Mouse (Mus musculus): Measurements from ENCODE around the gene Foxn3.

Foxn3 gene

DNA sequence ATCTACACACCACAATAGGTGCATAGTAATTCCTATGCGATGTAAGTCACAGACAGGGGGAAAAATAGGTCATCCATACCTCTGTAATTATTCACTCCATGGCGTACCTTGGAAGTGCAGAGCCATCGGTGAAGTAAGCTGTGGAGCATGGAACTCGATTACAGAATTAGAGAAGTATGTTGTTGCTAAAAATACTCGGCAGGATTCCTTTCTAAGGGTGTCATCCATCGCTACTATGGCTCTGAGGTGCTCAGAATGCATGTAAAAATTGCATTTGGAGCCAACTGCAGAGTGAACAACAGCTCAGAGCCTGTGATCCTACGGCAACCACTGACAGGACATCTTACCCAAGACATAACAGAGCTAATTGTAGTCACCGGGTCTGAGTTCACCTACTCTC, 206.7 kb downstream of the Foxn3 start:
- DNase-seq (ENCODE audit: low read depth, low spot score): no peak

DNA sequence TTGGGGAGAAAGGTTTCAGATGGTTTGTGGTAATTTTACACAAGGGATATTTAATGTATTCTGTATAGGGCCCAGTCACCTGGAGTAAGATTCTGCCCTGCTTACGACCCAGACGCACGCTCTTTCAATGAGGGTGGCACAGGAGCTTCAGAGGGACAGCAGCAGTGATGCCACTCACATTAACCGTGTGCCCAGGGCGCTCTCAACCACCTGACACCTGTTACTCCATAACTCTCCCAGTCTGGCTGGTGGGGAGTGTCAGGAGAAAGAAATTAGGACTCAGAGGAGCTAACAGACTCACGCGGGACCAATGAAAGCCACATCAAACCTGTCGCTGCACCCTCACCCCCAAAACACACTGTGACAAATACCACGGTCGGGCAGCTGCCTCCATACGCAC, 209.7 kb downstream of the Foxn3 start:
- no peak for DNase-seq (ENCODE audit: low read depth, low spot score)

DNA sequence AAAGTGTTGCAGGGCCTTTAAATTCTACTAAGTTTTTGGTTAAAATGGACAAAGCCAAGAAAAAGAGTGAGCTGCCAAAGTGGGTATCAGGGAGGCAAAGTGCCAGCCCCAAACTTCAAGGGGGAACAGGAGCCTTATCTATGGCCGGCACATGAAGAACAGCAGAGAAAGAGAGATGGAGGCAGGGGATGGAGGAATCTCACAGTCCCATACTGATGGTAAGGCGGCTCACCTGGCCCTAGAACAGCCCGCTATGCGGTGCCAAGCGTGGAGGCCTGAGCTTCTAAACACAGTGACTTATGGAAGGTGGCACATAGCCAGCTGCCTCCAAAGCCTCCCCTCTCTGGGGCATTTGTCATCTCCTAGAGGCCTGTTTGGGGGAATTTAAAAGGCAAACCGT, 210.8 kb downstream of the Foxn3 start:
- no peak for DNase-seq (ENCODE audit: low read depth, low spot score)

DNA sequence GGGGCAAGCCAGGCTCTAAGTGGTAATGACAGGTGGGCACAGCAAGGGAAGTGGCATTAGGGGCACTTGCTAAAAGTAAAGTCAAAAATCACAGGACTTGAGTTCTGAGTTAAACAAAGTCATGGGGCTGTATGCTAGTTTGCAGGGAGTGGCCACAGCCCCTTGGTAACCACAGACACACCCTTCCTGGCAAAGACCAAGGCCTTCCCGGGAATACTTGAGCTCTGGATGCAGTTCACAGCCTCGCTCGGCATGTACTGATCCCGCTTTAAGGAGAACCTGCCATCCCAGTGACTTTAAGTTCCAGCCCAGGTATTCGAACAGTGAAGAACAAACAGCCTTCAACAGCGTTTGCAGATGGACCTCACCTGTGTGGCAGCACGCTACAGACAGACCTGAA, 211.2 kb downstream of the Foxn3 start:
- DNase-seq (ENCODE audit: low read depth, low spot score): no peak

DNA sequence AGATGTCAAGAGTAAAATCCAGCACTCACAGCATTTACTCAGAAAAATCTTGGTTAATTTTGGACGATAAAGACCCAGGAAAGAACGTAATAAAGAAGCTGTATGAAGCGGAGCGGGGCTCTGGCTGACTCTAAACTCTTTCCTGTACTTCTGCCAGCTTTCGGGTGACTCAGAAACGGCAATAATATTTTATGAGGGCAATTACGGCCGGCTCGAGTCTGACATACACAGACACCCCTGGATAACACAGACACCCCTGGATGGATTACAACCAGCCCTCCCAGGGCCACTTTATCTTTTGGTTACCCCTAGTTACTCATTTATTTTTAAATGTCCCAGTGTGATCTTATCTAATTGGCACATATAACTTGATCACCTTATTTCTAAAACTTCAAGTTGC, 211.7 kb downstream of the Foxn3 start:
- no peak for DNase-seq (ENCODE audit: low read depth, low spot score)

DNA sequence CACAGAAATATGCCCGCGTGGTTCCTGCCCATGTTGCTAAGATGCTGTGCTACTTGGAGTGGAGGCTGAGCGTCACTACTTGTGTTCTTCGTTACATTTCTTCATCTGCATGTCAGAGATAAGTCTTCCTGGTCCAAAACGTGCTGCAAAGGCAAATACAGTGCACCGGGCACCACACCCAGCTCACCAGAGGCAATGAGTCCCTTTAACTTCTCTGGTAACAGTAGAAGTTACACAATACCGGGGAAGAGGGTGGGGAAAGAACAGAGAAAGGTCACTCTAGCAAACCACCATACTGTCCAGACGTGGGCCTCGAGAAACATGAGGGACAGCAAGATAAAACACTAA, 213.8 kb downstream of the Foxn3 start:
- no peak for DNase-seq (ENCODE audit: low read depth, low spot score)

DNA sequence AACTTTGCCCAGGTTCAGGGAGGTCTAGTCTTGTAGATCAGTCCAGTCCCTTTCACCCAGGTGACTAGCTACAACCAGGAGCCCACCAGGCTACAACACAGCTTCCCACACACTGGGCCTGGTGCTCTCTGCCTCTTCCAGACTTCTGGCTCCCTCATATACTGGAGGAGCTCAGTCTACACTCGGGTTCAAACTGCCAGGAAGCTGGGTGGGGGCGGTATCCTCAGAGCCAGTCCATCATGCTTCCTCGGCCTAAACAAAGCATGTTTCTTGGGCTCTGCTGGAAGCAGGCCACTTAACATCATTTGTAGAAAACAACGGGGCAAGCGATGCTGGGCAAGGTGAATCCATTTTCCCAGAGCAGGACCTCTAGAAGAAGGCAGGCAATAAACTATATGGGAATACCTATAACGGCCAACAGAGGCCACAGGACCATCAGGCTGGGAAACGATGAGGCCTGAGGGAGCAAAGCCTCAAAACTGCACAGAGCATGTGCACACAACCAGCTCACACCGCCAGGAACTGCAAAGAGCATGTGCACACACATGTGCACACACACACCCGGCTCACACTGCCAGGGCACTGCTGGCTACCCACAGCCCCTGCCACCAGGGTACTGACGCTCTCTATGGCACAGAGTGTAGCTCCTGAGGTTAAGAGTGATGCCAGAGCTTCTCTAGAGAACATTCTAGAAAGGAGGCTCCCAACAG, 214.3 kb downstream of the Foxn3 start:
- DNase-seq (ENCODE audit: low read depth, low spot score): no peak

DNA sequence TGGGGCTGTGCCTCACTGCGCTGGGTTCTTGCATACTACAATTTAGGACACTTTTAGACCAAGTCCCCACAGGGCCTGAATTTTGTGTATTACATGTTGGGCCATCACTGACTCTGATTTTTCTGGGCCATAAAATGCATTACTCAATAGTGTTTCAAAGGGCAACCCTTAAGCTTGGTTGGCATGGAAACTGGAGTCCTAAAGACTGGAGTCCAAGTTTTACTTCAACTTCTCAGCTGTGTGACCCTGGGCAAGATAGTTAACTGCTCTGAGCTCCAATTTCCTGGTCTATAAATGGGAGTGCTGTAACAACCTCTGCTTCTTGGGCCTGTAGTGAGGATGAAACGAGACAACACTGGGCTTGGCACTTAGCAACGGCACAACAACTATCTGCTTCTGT, 215.9 kb downstream of the Foxn3 start:
- no peak for DNase-seq (ENCODE audit: low read depth, low spot score)

DNA sequence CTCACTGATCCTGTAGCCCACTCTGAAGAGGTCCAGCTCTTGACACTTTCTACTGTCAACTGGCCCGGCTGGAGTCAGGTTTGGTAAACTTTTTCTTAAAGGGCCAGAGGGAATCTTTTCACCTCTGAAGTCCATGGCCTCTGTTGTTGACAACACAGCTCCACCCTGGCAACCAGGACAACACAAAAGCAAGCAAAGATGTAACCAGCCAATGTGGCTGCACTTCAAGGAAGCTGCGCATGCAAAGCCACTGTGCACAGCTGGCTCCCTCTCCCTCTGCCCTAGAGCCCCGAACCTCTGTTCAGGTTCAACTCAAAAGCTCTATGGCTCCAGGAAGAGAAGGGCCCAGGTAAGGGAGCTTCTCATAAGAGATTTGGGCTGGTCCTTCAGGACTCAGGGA, 216.4 kb downstream of the Foxn3 start:
- no peak for DNase-seq (ENCODE audit: low read depth, low spot score)

DNA sequence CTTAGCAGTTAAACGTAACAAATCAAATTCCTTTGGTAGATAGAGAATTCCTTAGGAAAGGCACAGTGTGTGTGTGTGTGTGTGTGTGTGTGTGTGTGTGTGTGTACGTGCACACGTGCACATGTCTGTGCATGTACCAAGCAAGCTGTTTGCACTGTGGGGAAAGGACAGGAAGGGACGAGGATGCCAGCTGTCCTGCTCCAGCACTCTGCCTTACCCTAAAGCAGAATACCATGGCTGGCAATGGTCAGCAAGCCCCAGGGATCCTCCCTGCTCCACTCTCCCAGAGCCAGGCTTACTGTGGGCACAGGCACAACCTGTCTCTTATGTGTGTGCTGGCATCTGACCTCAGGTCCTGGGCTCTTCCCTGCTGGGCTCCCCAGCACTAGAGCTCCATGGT, 218.1 kb downstream of the Foxn3 start:
- DNase-seq (ENCODE audit: low read depth, low spot score): no peak

DNA sequence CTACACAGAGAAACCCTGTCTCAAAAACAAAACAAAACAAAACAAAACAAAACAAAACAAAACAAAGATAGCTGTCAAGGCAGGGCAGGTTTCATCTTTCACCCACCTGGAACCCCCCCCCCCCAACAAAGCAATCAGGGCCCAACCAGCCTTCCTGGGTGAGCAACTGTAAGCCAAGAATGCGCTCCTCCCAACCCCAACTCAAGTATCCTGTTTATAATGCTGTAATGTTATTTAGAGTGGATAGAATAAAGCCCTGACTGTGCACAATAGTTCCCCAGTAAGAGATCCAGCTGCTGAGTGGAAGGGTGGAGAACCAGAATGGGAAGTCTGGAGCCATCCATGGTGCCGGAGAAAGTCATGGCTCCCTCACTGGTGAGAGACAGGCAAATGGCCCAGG, 220.0 kb downstream of the Foxn3 start:
- DNase-seq (ENCODE audit: low read depth, low spot score): no peak

DNA sequence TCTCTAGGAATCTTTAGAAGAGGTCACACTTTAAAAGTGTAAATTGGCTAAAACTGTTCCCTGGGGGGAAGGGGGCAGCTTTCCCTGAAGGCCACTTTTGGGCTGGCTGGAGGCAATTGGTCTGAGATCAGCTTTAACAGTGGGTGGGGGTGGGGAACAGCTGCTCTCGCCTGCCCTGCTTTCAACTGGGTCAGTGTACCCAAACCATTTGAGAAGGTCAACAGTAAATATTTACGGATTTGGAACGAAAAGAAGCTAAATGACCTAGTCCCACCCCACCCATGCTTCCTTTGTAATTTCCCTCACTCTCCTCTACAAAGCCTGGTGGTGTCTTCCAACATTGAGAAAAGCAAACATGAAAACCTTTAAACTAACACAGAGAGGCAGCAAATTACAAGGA, 221.2 kb downstream of the Foxn3 start:
- DNase-seq (ENCODE audit: low read depth, low spot score): no peak

DNA sequence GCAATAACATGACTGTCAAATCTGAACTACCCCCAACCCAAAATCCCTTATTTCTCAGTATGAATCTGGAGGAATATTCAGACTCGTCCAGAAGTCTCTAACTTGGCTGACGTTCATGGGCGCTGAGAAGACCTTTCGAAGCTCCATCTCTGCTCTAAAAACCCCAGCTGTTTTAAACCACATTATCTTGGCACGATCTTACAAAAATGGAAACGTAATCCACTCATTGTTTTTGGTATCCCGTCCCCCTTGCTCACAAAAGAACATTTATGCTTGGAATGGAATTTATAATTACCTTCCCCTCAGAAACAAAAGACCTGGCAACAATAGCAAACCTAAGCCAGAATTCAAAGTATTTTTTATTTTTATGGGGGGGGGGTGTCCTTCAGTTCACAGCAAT, 221.6 kb downstream of the Foxn3 start:
- DNase-seq (ENCODE audit: low read depth, low spot score): no peak

DNA sequence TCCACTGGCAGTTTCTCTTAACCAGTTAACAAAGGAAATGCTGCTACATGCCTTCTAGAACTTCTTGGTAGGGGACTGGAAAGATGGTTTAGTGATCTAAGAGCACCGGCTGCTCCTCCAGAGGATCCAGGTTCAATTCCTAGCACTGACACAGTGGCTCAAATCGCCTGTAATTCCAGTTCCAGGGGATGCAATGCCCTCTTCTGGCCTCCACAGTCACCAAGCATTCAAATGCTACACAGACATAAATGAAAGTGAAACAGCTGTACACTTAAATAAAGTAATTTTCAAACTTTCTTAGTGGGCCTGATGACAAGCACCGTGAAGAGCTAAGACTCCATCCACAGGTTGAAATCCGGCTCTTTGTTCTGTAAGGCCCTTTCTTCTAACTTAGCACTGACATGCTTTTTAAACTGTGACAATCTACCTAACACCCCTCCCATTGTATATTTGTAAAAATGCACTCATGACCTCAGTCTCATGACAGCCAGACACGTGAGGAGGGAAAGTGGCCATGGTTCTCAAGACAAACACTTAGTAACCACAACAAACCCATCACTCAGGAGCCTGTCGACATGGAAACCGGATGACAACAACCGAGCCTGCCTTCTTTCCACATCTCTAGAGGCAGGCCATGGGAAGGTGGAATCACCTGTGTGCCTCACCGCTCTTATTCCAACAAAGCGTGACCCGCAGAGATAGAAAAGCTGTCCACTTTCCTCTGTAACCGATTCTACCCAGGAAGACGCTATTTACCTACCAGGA, 222.8 kb downstream of the Foxn3 start:
- DNase-seq (ENCODE audit: low read depth, low spot score): no peak

DNA sequence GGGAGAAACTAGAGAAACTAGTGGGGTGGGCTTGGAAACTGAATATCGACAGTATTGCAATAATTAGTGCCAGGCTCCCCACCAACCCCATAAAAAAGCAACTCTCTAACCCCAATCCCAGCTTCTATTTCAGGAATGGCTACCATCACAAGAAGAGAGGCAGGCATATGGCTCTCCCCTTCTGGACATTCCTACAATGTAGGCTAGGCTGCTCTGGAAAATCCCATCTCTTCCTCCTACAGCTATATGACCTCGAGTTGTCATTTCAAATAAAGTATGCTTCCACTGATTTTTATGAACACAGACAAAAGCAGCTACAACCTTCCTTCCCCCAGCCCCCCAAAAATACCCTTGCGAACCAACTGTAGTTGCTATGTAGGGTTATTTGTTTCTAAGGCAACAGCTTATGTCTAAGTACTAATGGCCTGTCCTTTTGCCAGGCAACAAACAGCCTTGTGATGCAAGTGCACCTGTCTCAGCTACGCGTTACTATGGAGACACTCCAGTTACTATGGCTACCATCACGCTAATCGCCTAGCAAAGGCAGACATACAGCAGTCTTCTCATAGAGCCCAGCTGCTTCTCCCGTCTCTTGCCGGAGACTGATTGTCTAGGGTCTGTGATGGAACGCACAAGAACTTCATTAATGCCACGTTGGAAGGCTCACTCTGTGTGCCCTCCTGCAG, 223.6 kb downstream of the Foxn3 start:
- DNase-seq (ENCODE audit: low read depth, low spot score): peak; percentile 93

DNA sequence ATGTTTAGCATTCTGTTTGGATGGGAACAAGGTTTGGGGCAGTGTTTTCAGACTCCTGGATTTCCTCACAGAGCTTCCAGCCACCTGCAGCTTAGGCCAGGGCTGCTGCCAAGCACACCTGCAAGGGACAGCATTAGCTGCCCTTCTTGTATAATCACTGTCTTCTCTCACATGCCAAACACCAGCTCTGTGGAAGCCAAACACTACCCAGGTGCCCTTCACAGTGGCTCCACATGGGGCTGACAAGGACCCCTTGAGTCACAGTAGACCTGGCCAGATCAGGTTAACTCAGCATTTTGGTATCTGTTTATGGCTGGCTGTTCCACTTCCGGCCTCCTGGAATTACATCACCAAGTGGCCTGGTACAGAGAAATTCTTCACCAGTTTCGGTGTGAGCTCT, 224.6 kb downstream of the Foxn3 start:
- DNase-seq (ENCODE audit: low read depth, low spot score): no peak

DNA sequence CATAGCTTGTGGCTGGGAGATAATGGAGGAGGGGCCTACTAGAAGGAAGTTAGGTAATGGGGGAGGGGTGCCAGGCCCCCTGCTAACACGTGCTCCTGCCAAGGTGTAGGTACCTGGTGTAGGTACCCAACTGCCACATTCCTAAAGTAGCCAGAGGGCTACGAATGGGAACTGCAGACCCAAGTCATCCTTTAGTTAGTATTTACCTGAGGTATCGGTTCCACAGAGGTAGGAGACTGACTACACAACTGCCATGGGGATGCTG, 226.3 kb downstream of the Foxn3 start:
- DNase-seq (ENCODE audit: low read depth, low spot score): no peak

DNA sequence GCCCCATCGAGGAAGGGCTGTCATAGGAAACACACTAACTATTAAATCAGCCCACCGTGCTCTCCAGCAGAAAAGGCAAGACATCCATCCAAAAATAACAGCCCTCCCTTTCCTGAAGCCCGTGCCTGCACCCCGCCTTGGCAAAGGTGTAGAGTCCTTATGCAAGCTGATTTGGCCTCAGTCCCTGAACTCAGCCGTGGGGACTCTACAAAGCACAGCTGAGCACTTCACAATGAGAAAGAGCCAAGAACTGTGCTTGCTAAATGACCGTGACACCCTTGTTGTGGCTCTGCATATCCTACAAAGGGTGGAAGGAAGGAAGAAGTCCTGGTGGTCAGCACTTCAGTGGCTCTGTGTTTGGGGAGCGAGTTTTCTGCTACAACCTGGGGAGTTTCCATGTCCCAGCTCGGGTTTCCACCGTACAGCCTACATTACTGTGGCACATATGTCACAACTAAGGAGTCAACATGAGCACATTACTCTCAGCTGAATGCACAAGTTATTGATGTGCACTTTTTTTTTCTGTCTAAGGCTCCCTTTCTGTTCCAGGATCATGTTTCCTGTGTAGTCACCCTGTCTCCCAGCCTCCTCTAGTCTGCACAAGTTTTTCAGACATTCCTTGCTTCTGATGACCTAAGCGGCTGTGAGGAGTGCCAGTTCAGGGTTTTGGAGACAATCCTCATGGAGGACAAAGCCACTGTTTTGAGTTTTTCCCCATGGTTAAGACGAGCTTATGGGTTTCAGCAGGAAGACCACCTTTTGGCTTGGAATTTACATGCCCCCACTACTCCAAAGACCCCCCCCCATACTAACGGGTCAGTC, 226.8 kb downstream of the Foxn3 start:
- no peak for DNase-seq (ENCODE audit: low read depth, low spot score)

DNA sequence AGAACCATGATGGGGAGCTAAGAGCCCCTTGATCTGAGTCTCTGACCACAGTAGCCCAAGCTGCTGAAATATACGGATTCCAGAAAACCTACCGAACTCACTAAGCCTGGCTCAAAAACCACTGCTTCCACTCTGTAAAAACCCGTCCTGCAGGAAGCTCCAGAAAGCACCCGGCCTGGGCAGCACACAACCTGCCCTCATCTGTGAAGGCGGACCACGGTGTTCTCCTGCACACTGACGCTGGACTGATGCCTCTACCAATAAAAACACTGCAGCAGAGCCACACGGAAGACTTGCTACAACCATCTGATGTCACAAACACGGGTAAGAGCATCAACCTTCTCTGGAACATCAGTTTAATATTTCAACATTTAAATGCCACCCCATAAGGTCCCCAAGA, 227.8 kb downstream of the Foxn3 start:
- DNase-seq (ENCODE audit: low read depth, low spot score): no peak

DNA sequence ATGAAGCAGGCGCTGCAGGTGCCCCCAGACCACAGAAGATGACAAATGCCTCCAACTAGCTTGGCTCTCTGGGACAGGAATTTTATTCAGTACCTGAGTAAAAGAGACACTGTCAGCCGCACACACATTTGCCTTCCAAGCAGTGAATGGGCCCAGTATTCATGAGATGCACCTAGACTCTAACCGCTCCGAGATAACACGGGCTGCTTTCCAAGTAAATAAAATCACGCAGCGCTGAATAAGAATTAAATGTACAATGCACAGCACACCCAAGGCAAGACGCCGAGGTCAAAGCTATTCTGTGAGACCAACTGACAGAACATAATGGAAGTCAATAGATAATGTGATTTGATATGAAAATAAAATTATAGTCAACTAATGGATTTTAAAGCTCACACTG, 229.4 kb downstream of the Foxn3 start:
- DNase-seq (ENCODE audit: low read depth, low spot score): no peak

DNA sequence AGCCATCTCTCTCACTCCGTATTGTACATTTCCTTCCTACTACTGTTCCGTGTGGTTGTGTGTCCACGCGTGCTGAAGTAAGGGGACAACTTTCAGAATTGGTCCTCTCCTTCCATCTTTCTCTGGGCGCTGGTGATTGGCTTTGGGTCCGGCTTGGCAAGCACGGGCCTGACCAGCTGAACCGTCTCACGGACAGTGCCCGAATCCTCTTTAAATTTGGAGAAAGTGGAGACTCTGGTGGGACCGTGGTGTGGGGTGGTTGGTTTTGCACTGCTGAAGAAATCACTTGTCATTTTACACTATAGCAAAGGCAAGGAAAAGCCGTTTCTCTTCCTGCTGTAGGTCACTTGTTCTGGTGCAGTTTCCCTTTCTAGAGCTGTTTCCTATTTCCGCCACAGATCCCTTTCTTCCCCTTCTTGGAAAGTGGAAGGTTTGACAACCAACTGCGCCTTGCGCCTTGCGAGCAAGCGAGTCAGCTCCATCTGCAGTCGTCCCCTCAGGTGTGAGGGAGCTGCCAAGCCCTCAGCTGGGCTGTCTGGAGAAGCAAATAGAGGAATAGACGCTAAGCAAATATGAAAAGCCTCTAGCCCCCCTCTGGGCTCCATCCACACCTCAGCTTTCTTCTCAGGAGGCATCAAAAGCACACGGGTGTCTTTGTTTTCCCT, 229.9 kb downstream of the Foxn3 start:
- no peak for DNase-seq (ENCODE audit: low read depth, low spot score)

Data from telencephalon, adult 2 months (tissue).